8 mouse cellular contexts compared by ENCODE assay signal in the genomic region with DNA sequence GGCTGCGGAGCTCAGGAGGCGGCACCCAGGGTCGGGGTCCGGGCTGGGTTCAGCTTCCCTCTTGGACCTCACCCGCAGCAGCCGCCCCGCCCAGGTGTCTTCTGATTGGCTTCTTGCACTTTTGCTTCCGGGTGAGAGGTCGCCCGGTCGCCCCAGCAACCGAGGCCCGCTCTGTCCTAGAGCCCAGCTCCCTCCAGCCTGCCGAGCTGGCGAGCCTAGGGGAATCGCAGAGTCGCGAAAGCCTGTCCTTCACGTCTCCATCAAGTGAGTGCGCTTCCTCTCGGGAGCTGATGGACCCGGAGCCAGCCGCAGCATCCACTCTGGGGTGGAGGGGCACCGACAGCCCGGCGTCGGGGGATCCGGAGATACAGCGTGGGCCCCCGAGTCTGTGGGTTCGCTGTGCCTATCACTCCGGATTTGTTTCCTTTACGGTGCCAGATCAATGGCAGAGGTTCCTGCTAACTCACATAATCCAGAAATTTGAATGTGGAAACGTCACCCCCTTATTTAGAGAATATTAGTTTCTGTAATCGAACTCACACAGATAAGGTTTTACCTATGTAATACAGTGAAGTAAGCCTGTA. TPM values are rescaled to one million over a fixed set of nuclear protein-coding genes. Genes with fewer than 3 reads are reported as not detected.
DNase-seq lines count a peak whose midpoint lies in the region; ATAC-seq lines count a peak whose summit lies in the region.

A gene (plus strand): TSS at position 130 of the 584 bp plus-strand sequence.
A gene (minus strand): TSS at position 403 of the 584 bp plus-strand sequence.

- H3K27ac ChIP-seq in embryonic facial prominence, embryonic 14.5 days (replicated peaks; ENCODE audit: low read depth, low read length), result peak within 1 kb of the TSS; percentile 84
- H3K27ac ChIP-seq in kidney, embryonic 14.5 days (ENCODE audit: low read depth, low read length), result peak within 1 kb of the TSS; percentile 74
- H3K27ac ChIP-seq in limb, embryonic 15.5 days, result peak within 1 kb of the TSS; percentile 90

- DNase-seq in 3T3-L1 (ENCODE audit: low read depth, low spot score), result peak; percentile 97
- peak; percentile 97 to 99 for DNase-seq in adrenal gland, postnatal 4 days (ENCODE audit: low spot score in 2 of 2)
- DNase-seq in embryonic facial prominence, embryonic 14.5 days (ENCODE audit: low spot score), result peak; percentile 97
- peak; percentile 96 for DNase-seq in heart, adult 9 months (ENCODE audit: low spot score in 2 of 2)
- peak; percentile 85 to 93 for DNase-seq in monocyte, adult 2 months (ENCODE audit: low read depth in 1 of 2, low spot score in 2 of 2)
- DNase-seq in spleen, postnatal 36 days (ENCODE audit: low spot score in 2 of 2), result peak; percentile 95

- peak within 1 kb of the TSS; percentile 87 for H3K4me3 ChIP-seq in embryonic facial prominence, embryonic 14.5 days (ENCODE audit: low read depth, low read length)
- H3K4me3 ChIP-seq in kidney, embryonic 14.5 days (ENCODE audit: low read length), result peak within 1 kb of the TSS; percentile 100
- peak within 1 kb of the TSS; percentile 94 for H3K4me3 ChIP-seq in limb, embryonic 15.5 days

- ATAC-seq in embryonic facial prominence, embryonic 14.5 days (ENCODE audit: low read depth), result peak; percentile 99
- ATAC-seq in kidney, embryonic 14.5 days (ENCODE audit: low FRiP score, low TSS enrichment), result peak; percentile 99
- peak; percentile 97 for ATAC-seq in limb, embryonic 15.5 days (ENCODE audit: insufficient number of reproducible peaks, low FRiP score, low TSS enrichment, low read depth)

- H3K9me3 ChIP-seq in embryonic facial prominence, embryonic 14.5 days (ENCODE audit: control insufficient read depth, low read length), result no peaks in the 10 kb centered on the region
- H3K9me3 ChIP-seq in kidney, embryonic 14.5 days (ENCODE audit: control insufficient read depth, low read length), result no peaks in the 10 kb centered on the region
- no peaks in the 10 kb centered on the region for H3K9me3 ChIP-seq in limb, embryonic 15.5 days

- no peaks in the 10 kb centered on the region for H3K36me3 ChIP-seq in embryonic facial prominence, embryonic 14.5 days (ENCODE audit: control insufficient read depth, insufficient read depth, low read length)
- no peaks in the 10 kb centered on the region for H3K36me3 ChIP-seq in kidney, embryonic 14.5 days (ENCODE audit: control insufficient read depth, insufficient read depth, low read length)
- no peaks in the 10 kb centered on the region for H3K36me3 ChIP-seq in limb, embryonic 15.5 days

- WGBS in embryonic facial prominence, embryonic 14.5 days, result 1% methylated on average over 23 of the region's 35 CpGs
- WGBS in kidney, embryonic 14.5 days, result under 1% methylated on average over 35 of the region's 35 CpGs
- under 1% methylated on average over 35 of the region's 35 CpGs for WGBS in limb, embryonic 15.5 days

- peak within 1 kb of the TSS; percentile 70 for H3K4me2 ChIP-seq in embryonic facial prominence, embryonic 14.5 days (ENCODE audit: low read depth, low read length)
- peak within 1 kb of the TSS; percentile 81 for H3K4me2 ChIP-seq in kidney, embryonic 14.5 days (replicated peaks; ENCODE audit: low read depth, low read length)
- H3K4me2 ChIP-seq in limb, embryonic 15.5 days, result peak within 1 kb of the TSS; percentile 57

- H3K9ac ChIP-seq in embryonic facial prominence, embryonic 14.5 days (ENCODE audit: low read depth, low read length), result peak within 1 kb of the TSS; percentile 87
- H3K9ac ChIP-seq in kidney, embryonic 14.5 days (ENCODE audit: low read depth, low read length), result peak within 1 kb of the TSS; percentile 88
- H3K9ac ChIP-seq in limb, embryonic 15.5 days, result peak within 1 kb of the TSS; percentile 80

- H3K27me3 ChIP-seq in embryonic facial prominence, embryonic 14.5 days (replicated peaks; ENCODE audit: control insufficient read depth, insufficient read depth, low read length), result no peaks in the 10 kb centered on the region
- no peaks in the 10 kb centered on the region for H3K27me3 ChIP-seq in kidney, embryonic 14.5 days (ENCODE audit: control insufficient read depth, insufficient read depth, low read length)
- no peaks in the 10 kb centered on the region for H3K27me3 ChIP-seq in limb, embryonic 15.5 days

- peaks cover 7% of the 10 kb centered on the region; the same call in 1 of the 2 replicates for H3K4me1 ChIP-seq in embryonic facial prominence, embryonic 14.5 days (ENCODE audit: control insufficient read depth, insufficient read depth, low read length)
- peaks cover 7% of the 10 kb centered on the region for H3K4me1 ChIP-seq in kidney, embryonic 14.5 days (ENCODE audit: control insufficient read depth, insufficient read depth, low read length)
- peaks cover 8% of the 10 kb centered on the region for H3K4me1 ChIP-seq in limb, embryonic 15.5 days

RNA-seq across cellular contexts. Expression of the first gene that starts in this region (rescaled TPM):
- total RNA-seq in adrenal gland, postnatal 4 days (2021), result 10 to 100 TPM; 16.6 to 16.7 TPM
- polyA plus RNA-seq in embryonic facial prominence, embryonic 14.5 days (2014; fragmentation: Nextera tagmentation; extraction: Ambion mirVana), result 26.7 and 27.9 TPM in 2 replicates
- polyA plus RNA-seq in kidney, embryonic 14.5 days (2014; fragmentation: Nextera tagmentation; extraction: Ambion mirVana), result 31.4 and 31.6 TPM in 2 replicates
- 18.8 and 19.0 TPM in 2 replicates for polyA plus RNA-seq in limb, embryonic 15.5 days (2015; fragmentation: Nextera tagmentation; extraction: Ambion mirVana)

RNA-seq across cellular contexts. Expression of the second gene that starts in this region (rescaled TPM):
- 10 to 100 TPM; 20.9 to 22.0 TPM for total RNA-seq in adrenal gland, postnatal 4 days (2021)
- polyA plus RNA-seq in embryonic facial prominence, embryonic 14.5 days (2014; fragmentation: Nextera tagmentation; extraction: Ambion mirVana), result 19.5 and 20.7 TPM in 2 replicates
- polyA plus RNA-seq in kidney, embryonic 14.5 days (2014; fragmentation: Nextera tagmentation; extraction: Ambion mirVana), result 10.0 and 17.4 TPM in 2 replicates
- polyA plus RNA-seq in limb, embryonic 15.5 days (2015; fragmentation: Nextera tagmentation; extraction: Ambion mirVana), result 19.3 and 21.2 TPM in 2 replicates

Comparison
In these comparisons a context has a peak if more than half of its experiments do, and no peak if none do; other contexts are left out.
1. Peak in every context shown above with its lines: DNase-seq, ATAC-seq, H3K4me3 ChIP-seq and H3K27ac ChIP-seq.